Mouse (Mus musculus) brain, embryonic 14.5 days (tissue): ENCODE measurements around the gene Sirt4. TPM values are rescaled to one million over a fixed set of nuclear protein-coding genes. Genes with fewer than 3 reads are reported as not detected.

Experiments used
- DNase-seq: peaks from one replicate; pipeline ENCODE4 v3.0.0-alpha.2; 2011; ENCODE audit warnings: low read depth
- CTCF ChIP-seq: fragments of 200-500 bp; IDR thresholded peaks from 2 replicates; pipeline ENCODE4 v1.5.1; 2012; ENCODE audit warnings: inconsistent platforms, mild to moderate bottlenecking, moderate library complexity, borderline replicate concordance; ENCODE audit not compliant: insufficient read depth, insufficient read length; ENCODE audit errors: extremely low read depth
- POLR2A ChIP-seq: fragments of 200-500 bp; IDR thresholded peaks from 2 replicates; pipeline ENCODE4 v1.6.1; 2012; ENCODE audit warnings: mild to moderate bottlenecking, inconsistent platforms, borderline replicate concordance; ENCODE audit not compliant: poor library complexity, insufficient read depth, insufficient read length, severe bottlenecking; ENCODE audit errors: extremely low read depth
- polyA plus RNA-seq: library from polyadenylated mRNA; depleted of rRNA; stranded (reverse); fragments of >200 nt; gene quantifications from 2 replicates; pipeline ENCODE4 v1.2.3, GENCODE M21; 2012; rRNA removed

Sirt4 gene
- polyA plus RNA-seq, 1 experiment, result 57.3 TPM

DNA sequence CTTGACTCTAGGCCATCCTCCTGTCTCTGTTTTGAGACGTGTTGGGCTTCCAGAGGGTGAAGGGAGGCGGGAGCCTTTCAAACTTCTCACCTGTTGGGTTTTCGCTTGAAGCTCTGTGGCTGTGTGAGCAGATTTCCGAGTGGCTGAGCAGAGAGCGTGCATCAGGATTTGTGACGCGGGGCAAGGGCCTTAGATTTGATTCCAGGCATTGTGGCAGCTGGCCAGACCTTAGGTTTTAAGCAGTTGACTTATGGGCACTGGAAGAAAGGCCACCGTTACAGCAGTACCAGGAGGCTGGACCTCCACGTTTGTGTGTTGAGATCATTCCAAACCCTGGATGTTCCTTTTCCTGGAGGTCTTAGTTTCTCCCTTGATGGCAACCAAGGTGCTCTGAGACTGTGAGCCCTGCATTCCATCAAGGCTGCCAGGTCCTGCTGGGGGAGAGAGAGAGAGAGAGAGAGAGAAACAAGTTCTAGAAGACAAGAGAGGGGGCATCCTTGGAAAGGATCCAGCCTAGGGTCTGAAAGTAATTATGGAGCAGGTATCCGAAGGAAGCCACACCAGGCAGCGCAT lies 50.2 kb downstream of the Sirt4 start:
- TF ChIP-seq CTCF (no peak), POLR2A (no peak)
- peak; percentile 65 for DNase-seq

DNA sequence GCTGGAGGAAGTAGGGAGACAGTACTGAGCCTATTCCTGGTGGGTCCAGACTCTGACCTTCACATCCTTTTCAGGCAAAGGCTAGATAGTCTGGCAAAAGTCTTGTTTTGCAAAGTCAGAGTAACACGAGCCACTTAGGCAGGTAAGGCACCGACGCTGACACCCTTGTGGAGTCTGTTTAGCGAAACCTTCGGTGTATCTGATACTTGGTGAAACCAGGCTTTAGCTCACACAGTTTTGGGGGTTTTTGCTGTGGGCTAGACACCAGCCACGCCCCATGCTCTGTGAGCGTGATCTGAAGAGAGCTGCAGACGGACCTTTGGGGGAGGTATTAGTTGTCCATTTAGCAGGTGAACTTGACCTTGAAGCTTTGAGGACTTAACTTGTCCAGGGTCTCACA lies 51.3 kb downstream of the Sirt4 start:
- no peak for DNase-seq
- TF ChIP-seq CTCF, result no peak

DNA sequence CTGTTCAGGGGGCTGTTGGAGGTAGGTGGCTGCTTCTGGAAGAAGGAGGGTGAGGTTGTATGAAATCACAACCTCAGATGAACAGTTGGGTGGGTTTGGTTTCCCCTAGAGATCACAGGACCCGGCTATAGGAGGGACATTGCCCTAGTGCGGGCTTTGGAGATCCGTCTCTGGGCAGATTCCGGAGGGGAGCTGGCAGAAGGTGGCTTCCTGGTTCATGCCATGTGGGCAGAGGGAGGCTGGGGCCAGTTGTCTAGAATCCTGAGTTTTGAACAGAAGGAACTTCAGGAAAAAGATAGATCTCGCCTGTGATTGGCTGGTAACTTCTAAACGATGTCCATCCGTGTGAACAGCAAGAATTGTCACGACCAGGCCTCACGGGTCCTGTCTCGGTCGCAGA lies 52.1 kb downstream of the Sirt4 start:
- no peak for DNase-seq
- TF ChIP-seq POLR2A, result no peak

DNA sequence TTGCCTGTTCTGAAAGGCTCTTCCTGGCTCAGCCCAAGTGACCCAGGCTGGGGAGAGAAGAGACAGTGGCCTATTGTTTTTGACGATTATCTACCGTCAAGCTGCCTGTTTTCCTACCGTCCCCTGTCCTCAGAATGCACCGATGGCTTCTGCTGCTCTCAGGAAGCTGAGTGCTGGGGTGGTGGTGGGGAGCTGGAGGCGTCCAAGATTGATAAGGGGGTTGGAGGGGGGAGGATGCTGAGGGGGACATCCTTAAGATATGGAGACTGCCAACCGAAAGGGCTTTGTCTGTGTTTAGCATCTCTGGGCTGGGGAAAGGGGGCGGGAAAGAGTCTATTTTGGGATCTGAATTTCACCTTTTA lies 52.6 kb downstream of the Sirt4 start:
- TF ChIP-seq CTCF (no peak), POLR2A (no peak)
- no peak for DNase-seq

DNA sequence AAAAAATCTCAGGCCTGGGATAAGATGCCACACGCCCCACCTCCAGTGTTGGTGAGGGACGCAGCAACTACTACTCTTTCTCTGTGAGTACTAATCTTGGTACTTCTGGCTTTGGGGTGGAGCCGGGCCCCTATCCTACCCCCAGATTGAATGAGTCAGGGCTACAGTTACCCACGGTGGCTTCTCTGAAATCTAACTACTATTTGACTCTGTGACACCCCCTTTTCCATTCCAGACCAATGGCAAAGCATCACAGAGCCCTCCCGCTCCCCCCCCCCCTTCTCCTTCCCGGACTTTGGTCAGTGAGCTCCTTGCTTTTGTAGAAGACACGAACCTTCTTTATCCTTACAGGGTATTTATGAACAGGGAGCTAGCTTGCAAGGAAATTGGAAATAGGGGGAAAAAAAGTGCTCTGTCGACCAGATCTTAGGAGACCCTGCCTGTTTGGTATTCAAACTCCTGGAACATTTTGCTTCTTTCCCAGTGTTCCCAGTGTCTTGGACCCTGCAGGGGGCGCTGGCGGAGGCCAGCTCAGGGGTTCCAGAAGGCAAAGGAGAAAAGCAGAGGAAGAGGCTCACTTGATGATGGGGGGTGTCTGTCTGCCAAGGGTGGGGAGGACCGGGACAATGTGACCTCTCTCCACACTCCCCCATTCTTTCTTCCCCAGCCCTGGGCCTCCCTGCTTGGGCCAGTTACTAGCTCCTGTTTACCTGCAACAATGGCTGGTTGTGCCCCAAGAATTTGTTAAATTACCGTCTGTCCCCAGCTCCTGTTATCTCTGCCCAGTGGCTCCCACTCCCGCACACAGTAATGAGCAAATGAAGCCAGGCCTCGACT lies 53.2 kb downstream of the Sirt4 start:
- TF ChIP-seq POLR2A, result no peak
- TF ChIP-seq CTCF, result peak; percentile 79
- peak; percentile 90 for DNase-seq

DNA sequence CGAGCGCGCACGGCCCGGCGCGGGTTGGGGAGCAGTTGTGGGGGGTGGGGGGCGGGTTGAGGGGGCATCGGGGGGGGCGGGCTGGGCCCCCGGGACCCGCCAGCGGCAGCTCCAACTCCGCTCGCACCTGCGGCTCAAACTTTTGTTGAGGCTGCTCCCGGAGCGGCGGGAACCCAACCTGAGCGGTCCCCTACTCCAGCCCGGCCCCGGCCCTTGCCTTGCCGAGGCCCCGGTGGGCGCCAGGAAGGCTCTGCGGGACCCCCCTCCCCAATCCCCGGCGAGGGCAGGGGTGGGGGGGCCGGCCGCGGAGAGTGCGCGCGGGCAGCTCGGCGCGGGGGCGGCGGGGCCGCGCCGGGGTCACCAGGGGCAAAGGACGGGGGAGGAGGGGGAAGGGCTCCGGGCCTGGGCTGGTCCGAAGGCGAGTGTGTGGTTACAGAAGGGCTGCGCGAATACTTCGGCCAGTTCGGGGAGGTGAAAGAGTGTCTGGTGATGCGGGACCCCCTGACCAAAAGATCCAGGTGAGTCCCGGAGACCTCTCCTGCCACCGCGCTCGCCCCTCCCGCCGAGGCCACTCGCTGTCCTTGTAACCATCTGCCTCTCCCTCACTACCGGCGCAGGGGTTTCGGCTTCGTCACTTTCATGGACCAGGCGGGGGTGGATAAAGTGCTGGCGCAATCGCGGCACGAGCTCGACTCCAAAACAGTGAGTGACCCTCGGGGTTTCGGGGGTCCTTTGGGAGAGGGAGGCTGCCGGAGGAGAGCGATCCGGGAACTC lies 54.2 kb downstream of the Sirt4 start:
- no peak for DNase-seq
- TF ChIP-seq CTCF (no peak), POLR2A (no peak)

DNA sequence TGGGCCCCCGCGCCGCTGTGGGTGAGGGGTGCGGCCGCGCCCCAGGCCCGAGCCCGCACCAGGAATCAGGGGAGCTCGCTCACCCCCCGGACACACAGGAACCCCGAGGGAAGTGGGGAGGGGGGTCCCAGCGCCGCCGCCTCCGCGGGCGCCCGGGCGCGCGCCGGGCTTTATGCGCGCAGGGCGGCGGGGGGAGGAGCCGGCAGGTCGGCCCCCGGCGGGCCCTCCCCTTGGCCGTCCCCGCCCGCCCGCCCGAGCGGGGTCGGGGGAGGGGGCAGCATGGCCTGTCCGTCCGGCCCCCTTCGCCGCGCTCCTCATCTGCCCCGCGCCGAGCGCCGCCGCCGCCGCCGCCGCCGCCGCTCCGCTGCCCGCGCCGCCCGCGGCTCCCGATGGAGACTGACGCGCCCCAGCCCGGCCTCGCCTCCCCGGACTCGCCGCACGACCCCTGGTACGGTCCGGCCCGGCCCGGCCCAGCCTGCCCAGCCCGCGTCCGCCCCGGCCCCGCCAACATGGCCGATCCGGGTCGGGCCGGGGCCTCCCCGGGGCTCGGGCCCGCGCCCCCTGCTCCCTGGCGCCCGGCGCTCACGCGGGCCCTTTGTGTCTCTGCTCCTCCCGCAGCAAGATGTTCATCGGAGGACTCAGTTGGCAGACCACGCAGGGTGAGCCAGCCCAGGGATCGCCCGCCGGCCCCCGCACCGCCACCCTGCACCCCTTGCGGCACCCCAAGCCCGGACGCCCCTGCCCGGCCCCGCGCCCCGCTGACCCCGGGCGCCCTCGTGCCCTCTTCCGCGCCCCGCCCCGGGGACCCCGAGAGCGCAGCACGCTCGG lies 55.0 kb downstream of the Sirt4 start, which contains the start of gene Msi1:
TSS of gene Msi1 (plus strand) at position 241 of the 828 bp plus-strand sequence.
- peak; percentile 80 for DNase-seq
- TF ChIP-seq CTCF, result no peak
- TF ChIP-seq POLR2A, result peak; percentile 91

DNA sequence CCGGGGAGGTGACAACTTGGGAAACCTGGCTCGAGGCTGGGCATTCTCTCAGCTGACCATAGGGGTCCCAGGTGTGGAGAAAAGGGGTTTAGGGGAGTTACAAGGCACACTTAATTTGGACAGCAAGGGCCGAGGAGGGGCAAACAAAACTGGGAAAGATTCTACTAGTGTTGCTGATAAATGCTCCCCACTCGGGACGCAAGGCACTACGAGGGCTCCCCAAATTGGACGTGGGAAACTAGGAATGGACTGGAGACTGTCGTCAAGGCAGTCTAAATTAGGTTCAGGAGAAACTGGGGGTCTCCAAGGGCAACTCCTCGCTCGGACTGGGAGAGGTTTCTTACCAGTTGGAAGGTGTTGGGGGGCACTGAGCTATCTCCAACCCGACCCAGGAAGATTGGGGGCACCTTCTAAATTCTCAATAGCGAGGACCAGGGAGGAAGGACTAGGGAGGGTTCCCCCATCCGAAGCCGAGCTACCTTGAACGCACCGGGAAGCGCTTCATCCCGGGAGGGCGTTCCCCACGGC lies 55.6 kb downstream of the Sirt4 start:
- TF ChIP-seq CTCF (no peak), POLR2A (no peak)
- no peak for DNase-seq

Other genes with a start within 250 kb of the Sirt4 start
- gene Pop5, start 248.9 kb downstream of the Sirt4 start, polyA plus RNA-seq, result 57.0 and 82.5 TPM in 2 replicates
- gene Rnf10, start 211.8 kb downstream of the Sirt4 start, polyA plus RNA-seq, result 200 and 220 TPM in 2 replicates
- gene Coq5, start 205.1 kb downstream of the Sirt4 start, polyA plus RNA-seq, result 15.7 and 20.5 TPM in 2 replicates
- 602 and 608 TPM in 2 replicates for gene Dynll1, start 183.7 kb downstream of the Sirt4 start, polyA plus RNA-seq
- 91.9 and 105 TPM in 2 replicates for gene Srsf9, start 157.5 kb downstream of the Sirt4 start, polyA plus RNA-seq
- 26.7 and 36.9 TPM in 2 replicates for gene Gatc, start 143.5 kb downstream of the Sirt4 start, polyA plus RNA-seq
- 25.6 and 30.3 TPM in 2 replicates for gene Triap1, start 143.5 kb downstream of the Sirt4 start, polyA plus RNA-seq
- gene Cox6a1, start 135.7 kb downstream of the Sirt4 start, polyA plus RNA-seq, result 1,091 and 1,648 TPM in 2 replicates
- gene Msi1, start 55.1 kb downstream of the Sirt4 start, polyA plus RNA-seq, result 232 and 238 TPM in 2 replicates
- not detected in 2 replicates for gene Pla2g1b, start 18.5 kb downstream of the Sirt4 start, polyA plus RNA-seq
- gene Pxn, start 22.0 kb upstream of the Sirt4 start, polyA plus RNA-seq, result 46.9 and 49.7 TPM in 2 replicates
- gene Rplp0, start 74.7 kb upstream of the Sirt4 start, polyA plus RNA-seq, result 2,254 and 2,521 TPM in 2 replicates
- gene Gcn1l1, start 80.5 kb upstream of the Sirt4 start, polyA plus RNA-seq, result 43.0 and 68.7 TPM in 2 replicates
- 96.7 and 102 TPM in 2 replicates for gene Rab35, start 147.2 kb upstream of the Sirt4 start, polyA plus RNA-seq
- 165 and 168 TPM in 2 replicates for gene Bicdl1, start 246.9 kb upstream of the Sirt4 start, polyA plus RNA-seq